Mouse (Mus musculus): ENCODE data around the gene Zc3h4.

- no peak for TF ChIP-seq CTCF (IDR thresholded peaks at IDR 0.05; ENCODE audit: control insufficient read depth, insufficient read depth, low read length)
- no peak for TF ChIP-seq POLR2A (IDR thresholded peaks at IDR 0.05; ENCODE audit: borderline replicate concordance, control insufficient read depth, low read depth, low read length)
These were observed 18.0 kb downstream of the Zc3h4 start for GRCm38 (mm10) chr7:16418713-16419112.
